Mouse (Mus musculus) urinary bladder, postnatal 4 days (tissue): ENCODE data around the gene Faxc.

Experiments
- DNase-seq, 2 experiments: peaks; one replicate each; pipeline ENCODE4 v3.0.0; 2021 to 2022; ENCODE audit warnings: low spot score in 2 of 2

The Faxc gene

DNA sequence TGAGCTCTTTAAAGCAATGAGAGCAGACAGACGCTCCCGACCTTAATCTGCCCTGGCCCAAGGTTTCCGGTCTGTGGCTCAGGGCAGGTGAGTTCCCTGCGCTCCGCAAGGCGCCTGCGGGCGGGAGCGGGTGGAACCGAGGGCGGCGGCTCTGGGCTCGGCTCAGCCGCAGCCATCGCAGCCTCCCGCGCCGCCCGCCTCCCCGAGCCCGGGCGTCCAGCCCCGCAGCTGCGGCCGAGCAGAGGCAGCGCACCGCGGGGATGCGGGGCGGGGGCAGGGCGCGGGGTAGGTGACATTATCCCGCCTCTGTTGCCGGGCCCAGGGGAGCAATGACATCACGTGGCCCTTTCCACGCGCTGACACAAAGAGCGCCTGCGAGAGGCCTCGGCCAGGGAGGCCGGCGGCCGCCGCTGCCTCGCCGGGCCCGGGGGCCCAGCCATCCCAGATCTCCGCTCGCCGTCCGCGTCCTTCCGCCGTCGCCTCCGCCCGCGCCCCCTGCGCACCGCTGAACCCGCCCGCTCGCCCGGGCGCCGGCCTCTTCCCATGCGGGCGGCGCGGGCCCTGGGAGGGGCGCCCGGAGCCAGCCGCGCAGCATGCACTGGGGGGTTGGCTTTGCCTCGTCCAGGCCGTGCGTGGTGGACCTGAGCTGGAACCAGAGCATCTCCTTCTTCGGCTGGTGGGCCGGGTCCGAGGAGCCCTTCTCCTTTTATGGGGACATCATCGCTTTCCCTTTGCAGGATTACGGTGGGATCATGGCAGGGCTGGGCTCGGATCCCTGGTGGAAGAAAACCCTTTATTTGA is at the start of gene Faxc:
TSS of gene Faxc (plus strand) at position 359 of the 801 bp plus-strand sequence.
- peak in 1 of 2 experiments; percentile 48 for DNase-seq

DNA sequence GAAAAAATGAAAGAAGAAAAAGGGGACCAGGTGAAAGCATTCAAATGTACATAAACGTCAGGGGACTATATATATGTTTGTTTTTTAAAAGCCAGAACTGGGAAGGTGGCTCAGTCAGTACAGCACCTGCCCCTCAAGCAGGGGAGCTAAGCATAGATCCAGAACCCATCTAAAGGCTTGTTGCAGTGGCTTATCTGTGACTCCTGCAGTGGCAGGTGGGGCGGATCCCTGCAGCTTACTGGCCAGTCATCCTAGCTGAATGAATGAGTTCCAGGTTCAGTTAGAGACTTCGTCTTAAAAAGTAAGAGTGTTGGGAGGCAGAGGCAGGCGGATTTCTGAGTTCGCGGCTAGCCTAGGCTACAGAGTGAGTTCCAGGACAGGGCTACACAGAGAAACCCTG is 48.3 kb upstream of the Faxc start:
- DNase-seq: no peak

DNA sequence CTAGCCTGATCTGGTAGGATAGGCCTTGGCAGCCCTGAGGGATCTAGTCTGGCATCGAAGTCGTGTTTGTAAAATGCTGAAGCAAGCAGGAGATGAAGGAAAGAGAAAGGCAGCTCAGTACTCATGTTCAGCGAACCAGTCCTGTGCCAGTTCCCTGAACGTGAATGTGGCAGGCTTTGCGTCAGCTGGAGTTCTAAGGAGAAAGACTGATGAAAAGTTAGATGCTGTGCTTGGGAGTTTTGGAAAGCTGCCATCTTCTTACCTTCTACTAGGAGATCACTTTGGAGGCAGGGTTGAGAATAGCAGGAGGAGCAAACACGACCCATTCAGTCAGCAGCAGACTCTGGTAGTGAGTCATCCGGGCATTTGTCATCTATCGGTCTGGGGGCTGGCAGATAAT is 45.3 kb upstream of the Faxc start:
- no peak for DNase-seq

DNA sequence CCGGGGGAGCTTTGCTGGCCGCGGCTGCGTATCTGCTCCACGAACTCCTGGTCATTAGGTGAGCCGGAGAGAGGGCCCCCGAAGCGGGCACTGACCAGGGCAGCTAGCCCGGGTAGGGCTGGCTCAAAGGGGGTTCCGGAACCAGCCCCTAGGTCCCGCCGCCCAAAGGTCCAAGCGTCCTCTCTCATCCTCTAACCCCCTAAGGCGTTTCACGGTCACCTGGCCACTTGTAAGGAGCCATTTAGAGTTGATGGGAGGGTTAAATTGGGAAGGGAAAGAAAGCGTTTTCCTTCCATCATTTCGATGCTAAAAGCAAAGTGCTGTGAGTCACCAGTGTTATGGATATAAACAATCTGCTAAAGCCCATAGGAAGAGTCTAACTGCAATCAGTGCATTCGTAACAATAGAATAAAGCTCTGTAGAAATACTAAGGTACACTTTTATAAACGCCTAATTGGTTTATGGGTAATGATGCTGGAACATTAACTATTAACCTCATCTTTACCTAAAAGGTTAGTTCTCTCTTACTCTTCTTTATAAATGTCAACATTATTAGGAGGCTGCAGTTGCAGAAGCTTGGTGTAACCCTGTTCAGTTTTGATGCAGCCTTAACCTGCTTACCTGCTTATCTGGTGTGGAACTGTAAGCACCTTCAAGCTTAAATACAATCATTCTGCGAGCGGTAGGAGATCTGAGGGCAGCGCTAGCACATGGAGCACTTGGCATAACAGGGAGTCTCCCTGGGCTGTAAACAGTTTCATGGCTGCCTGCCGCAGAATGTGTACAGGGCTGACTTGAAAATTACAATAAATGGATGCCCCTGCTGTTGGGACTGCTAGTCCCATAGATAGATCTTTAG is 872 bp downstream of the Faxc start:
- DNase-seq: no peak

DNA sequence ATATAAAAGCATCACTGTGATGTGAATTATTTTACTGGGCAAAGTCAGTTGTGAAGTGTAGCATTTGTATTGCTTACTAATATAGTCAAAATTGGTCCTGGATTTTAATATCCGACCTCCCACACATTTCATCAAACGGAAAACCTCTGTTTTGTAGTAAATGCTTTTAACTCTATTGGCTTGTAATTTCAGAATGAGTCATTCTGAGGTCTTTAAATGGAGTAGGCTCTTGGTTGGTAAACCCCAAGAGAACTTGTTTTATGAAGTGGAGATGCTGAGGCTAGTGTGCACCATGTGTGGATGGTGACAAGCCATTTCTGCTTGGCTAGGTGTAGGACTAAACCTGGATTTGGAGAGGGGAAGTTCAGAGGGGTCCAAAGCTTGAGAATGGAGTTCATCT is 4.2 kb downstream of the Faxc start:
- DNase-seq: no peak

DNA sequence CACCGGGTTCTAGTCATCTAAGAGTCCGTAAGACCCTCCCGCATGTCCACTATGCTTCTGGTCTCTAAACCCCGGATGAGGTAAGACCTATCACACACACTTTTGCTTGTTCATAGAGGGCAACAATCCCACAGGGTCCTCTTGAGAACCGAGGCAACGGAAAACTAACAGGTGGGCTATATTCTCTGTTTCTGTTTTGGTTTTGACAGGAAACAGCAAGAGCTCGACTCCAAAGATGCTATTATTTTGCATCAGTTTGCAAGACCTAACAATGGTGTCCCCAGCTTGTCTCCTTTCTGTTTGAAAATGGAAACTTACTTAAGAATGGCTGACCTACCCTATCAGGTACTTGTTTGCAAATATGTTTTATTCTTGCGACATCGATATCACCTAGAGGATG is 5.3 kb downstream of the Faxc start:
- no peak for DNase-seq

DNA sequence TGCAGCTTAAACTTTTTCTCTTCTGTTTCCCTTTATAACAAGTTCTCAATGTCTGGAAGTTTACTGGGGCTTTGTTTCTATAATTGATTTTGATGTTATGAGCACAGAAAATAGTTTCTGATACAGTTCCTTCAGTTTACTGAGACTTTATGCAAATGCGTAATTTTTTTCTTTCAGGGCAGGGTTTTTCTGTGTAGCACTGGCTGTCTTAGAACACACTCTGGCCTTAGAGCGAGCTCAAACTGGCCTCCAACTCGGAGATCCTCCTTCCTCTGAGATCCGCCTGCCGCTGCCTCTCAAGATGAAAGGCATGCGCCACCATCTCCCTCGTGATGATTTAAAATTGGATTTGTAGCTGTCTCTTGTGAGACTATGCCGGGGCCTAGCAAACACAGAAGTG is 6.8 kb downstream of the Faxc start:
- no peak for DNase-seq

DNA sequence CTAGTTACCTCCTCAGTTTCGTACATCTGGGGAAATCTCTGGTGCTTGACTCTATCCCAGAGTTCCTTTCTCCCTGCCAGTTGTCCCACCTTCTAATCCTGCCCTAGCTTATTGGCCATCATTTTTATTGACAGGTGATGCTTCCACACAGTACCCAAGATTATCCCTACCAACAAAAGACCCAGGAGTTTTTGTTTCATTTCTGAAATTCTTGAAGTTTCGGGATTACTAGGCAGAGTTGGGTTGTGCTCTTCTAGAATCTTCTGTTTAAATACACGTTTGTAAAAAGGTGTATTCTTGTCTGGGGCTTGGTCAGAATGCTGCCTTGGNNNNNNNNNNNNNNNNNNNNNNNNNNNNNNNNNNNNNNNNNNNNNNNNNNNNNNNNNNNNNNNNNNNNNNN is 13.5 kb downstream of the Faxc start:
- DNase-seq: no peak

DNA sequence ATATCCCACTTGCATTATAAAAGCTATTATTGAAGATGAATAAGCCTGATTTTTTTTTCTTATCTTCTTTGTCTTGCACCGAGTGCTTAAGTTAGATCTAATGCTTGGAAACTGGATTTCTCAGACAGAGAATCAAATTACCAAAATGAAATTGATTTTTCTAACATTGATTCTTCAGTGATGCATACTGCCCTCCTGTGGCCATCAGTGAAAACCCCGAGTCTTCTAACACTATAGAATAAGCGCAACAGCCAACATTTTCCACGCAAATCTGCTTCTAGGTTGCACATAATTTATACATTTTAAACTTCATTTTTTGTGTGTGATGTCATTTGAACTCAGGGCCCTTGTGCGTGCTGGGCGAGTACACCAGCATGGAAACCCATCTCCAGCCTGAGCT is 20.3 kb downstream of the Faxc start:
- DNase-seq: no peak

DNA sequence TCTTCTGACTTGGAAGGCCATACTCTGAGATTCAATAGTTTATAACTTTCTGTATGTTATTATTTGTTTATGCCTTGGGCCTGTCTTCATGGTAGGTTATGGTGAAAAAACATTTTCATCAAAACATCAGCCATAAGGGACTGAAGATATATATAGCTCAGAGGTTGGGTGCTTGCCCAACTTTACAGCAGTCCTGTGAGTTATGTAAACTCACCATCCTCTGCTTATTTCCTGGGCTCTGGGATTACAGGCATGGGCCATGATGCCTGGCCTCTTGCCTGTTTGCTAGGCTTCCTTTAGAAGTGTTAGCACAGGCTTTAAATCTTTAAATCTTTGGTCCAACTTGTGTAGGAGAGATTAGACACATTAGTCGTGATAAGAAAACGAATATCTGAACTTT is 21.1 kb downstream of the Faxc start:
- no peak for DNase-seq

DNA sequence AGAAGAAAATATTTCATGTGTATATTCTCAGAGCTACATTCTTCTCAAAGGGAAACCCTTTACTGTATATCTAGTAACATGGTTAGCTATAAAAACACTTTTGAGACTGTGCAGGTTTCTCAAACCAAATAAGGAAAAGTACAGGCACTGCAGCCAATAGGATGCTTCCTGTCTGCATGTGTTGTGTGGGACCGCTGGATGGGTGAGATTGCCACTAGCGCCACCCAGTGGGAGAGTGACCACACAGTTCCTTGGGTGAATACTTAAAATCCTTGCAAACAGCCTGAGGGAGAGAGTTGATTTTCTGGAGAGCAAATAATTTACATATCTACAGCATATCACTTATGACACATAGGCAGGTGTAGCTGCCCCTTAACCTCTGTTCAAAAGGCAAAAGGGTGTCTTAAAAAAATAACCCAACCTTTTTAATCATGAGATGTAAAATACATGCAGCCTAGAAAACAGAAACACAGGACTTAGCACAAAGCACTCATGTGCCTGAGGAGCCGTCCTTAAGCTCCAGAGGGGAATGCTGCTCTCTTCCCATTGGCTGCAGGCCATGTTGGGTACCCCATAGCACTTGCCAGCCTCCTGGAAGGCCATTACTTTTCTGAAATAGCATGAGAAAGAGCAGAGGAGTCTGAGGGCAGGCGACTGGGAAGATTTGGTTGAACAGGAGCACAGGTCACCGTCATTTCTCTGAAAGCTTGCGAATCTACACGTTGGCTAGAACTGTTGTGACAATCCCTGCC is 26.6 kb downstream of the Faxc start:
- peak; percentile 39 to 75 for DNase-seq

DNA sequence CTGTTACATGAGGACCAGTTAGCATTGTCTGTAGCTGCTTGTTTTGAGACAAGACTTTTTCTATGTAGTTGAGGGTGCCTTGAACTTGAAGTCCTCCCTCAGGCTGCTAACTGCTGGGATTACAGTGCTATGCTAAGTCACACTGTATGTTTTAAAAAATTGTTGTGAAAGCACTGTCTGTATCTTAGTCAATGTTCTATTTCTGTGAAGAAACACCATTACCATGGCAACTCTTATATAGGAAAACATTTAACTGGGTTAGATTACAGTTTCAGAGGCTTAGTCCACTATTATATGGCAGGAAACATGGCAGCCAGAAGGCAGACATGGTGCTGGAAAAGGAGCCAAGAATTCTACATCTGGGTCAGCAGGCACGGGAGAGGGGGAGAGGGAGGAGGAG is 40.8 kb downstream of the Faxc start:
- no peak for DNase-seq

DNA sequence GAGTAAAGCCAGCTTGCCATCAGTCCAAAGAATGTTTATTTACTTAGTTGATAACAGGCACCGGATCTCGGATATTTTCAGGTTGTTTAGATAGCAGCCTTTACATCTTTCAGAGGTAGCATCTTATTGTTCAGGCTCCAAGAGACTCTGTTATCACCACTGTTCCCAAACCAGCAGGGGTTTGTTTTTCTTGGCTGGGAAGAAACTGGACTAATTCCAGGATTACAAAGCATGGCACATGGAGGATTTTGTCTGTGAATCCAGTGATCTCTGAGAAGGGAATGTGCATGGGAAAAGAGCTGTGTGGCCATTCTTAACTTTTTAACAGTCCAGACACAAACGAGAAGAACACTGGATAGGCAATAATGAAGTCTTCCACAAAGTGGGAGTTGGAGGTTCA is 43.0 kb downstream of the Faxc start:
- no peak for DNase-seq

DNA sequence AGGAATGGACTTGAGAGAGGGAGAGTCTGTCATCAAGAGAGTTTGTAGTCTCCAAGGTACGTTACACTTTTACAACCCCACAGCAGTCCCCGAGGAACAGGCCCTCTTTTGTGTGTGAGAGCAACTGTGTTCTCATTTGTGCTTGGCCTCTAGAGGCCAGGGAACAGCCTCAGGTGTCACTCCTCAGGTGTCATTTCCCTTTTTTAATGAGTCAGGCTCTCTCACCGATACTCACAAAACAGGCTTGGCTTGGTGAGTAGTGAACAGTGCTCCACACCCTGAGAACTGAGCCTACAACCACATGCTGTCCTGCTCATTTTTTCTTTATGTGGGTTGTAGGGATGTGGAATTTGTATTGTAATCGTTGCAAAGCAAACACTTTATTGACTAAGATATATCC is 49.3 kb downstream of the Faxc start:
- no peak for DNase-seq

DNA sequence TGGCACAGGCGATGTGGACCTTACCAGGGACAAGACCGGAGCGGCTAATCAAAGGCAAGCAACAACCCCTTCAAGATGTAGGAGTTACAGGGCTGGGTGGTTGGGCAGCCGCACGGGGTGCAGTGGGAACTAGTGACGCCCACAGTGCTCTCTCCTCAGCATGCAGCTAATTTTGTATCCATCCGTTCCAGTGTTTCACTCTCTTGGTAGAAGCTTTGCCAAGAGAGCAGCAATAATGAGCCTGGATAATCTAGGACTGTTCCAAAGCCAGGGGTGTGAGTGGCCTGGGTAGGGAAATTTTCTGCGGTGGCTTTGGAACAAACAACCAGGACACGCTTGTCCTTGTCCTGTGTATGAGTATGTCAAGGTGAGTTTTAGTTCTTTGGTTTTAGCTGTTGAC is 51.3 kb downstream of the Faxc start:
- no peak for DNase-seq

DNA sequence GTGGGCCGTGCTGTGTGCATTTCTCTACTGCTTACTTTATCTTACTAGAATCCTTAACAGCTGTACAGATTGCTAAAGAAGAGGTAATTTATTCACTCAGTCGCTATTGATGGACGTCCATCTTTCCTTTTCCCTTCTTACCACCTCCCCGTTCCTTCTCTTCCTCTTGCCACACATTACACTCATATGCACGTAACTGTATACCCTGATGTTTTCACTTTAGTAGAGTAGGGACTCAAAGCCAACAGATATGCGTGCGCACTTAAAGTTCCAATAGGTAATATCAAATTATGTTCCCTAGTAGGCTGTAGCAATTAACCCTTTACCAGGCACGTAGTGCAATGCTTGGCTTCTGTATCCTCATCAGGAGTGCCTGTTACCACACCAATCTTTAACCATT is 55.7 kb downstream of the Faxc start:
- DNase-seq: no peak

DNA sequence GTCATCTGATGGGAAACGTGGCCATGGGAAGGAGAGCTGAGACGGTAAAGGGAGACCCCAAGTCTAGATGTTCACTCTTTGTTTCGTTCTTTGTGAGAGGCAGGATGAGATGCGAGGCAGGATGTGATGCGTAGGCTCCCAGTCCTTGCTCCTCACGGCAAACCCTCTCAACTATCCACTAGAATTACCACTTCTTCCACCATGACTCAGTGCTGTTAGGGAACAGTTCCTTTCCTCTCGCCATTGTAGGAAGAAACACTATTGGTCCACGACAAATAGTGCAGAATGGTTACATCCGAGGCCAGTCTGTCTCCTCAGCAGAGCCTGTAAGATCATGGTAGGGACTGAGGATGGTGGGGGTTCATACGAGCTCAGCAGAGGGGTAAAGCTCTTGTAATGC is 56.3 kb downstream of the Faxc start:
- DNase-seq: no peak

DNA sequence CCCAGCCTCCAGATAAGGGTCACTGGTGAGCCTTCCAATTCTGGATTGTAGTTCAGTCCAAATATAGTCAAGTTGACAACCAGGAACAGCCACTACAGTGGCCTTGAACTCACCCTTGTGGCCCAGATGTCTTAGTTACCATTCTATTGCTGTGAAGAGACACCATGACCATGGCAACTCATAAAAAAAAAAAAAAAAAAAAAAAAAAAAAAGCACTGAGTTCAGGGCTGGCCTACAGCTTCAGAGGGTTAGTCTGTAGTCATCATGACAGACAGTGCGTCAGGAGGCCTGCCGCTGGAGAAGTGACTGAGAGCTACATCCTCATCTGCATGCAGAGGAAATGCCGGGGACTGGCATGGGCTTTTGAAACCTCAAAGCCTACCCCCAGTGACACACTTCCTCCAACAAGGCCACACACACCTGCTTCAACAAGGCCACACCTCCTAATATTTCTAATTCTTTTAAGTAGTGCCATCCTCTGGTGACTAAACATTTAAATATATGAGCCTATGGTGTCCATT is 58.5 kb downstream of the Faxc start:
- DNase-seq: no peak

DNA sequence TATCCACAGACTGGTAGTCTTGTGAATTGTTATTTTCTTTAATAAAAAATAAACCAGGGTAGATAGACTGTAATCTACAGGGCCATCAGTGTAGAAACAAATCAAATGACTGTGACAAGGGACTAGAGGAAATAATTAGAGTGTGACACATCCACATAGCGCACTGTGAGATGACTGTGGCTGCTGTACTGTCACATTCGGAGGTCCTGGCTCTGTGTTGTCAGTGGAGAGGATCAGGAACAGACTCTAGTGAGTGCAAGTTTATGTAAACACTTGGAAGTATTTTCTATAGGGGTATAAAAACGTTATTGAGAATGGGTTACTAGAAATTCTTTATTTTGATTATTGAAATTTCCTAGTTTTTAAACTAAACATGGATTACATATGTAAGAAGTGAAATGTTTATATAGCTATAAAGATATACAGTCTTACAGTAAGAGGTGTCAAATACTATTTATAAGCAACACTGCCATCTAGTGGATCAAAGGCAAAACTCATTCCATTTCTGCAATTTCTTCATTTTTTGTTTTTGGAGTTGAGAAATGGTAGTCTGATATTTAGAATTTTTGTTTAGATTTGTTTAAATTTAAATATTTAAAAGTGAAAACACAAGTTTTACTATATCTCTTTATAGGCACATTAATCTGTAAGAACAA is 59.6 kb downstream of the Faxc start:
- DNase-seq: no peak

DNA sequence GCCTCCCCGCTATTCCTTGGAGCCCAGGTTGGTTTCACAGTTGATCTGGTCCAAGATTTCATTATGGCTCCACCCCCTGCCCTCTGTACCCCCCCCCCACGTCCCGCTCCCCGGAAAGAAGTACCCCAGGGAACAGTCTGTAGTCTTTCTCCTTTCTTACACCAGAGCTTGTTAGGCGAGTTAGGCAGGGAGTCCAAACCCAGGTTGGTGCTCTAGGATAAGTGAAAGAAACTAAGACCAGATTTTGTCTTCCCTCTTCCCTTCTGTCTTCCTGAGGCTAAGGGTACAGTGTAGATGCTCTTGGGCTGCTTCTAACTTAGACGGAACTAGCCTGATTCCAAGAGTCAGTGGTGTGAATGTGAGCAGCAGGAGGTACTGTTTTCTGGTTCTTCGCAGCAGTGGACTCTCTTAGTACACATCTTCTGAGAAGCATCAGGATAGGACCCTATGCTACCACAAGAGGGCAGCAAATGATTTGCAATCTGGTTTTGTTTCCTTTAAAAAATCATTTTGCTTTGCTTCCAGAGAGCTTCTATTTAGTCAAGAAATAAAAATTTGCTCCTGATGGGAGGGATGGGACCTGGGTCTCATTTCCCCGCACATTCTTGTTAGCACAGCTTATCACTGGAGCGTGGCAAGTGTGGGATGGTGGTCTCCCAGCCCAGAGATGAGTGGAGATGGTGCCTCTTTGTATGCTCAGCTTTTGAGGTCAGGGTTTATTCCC is 86.7 kb downstream of the Faxc start:
- no peak for DNase-seq

DNA sequence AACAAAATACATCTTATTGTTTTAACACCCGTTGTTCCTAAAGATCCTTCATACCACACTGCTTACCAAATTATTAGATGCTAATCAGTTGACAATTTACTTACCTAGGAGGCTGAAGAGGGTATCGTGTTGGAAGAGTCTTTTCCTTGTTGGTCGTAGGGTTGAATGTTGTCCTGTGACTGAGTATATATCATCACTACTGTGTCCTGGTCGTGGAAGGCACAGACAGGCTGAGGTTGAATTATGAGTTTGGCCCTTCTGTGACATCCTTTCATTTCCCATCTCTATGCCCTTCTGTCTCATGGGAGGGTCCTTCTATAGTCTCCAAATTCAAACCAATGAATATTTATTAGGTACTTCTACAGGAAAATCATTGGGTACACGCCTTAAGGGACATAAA is 87.3 kb downstream of the Faxc start:
- no peak for DNase-seq
